Mouse (Mus musculus) liver, embryonic 11.5 days (tissue): ENCODE measurements at regions not wholly inside any gene's neighbourhood (a gene's known extent, or its start where the extent isn't known, plus 50 kb on each side); places are given as distances from the start of the nearest gene placed in this dataset.

Experiments
- ATAC-seq: fragments of 200-750 bp; cut with Nextera tagmentation; replicated peaks from 2 replicates; pipeline ENCODE4 v1.8.0; 2017; ENCODE audit warnings: moderate number of reproducible peaks, mild to moderate bottlenecking, moderate TSS enrichment, moderate library complexity; ENCODE audit not compliant: low FRiP score
- DNase-seq: peaks from one replicate; pipeline ENCODE4 v3.0.0-alpha.2; 2017; ENCODE audit warnings: low spot score
- H3K27ac ChIP-seq: fragments of 300-500 bp; sonication (generic); 2 replicates; pipeline ENCODE4 v1.5.1; 2014; ENCODE audit warnings: mild to moderate bottlenecking, low read depth, low read length, control low read depth
- H3K27me3 ChIP-seq: fragments of 300-500 bp; sonication (generic); replicated peaks from 2 replicates; pipeline ENCODE4 v1.6.1; 2014; ENCODE audit warnings: low read length, mixed read lengths; ENCODE audit not compliant: control insufficient read depth, insufficient read depth
- H3K36me3 ChIP-seq: fragments of 300-500 bp; sonication (generic); 2 replicates; pipeline ENCODE4 v1.6.1; 2014; ENCODE audit warnings: mild to moderate bottlenecking, low read length, moderate library complexity, mixed read lengths; ENCODE audit not compliant: control insufficient read depth, insufficient read depth
- H3K4me1 ChIP-seq: fragments of 300-500 bp; sonication (generic); replicated peaks from 2 replicates; pipeline ENCODE4 v1.6.1; 2014; ENCODE audit warnings: low read length, mixed read lengths; ENCODE audit not compliant: control insufficient read depth, insufficient read depth
- H3K4me2 ChIP-seq: fragments of 300-500 bp; sonication (generic); 2 replicates; pipeline ENCODE4 v1.6.1; 2014; ENCODE audit warnings: mild to moderate bottlenecking, control low read depth, moderate library complexity
- H3K4me3 ChIP-seq: fragments of 300-500 bp; sonication (generic); 2 replicates; pipeline ENCODE4 v1.5.1; 2014; ENCODE audit warnings: low read depth, low read length, control low read depth
- H3K9ac ChIP-seq: fragments of 300-500 bp; sonication (generic); 2 replicates; pipeline ENCODE4 v1.6.1; 2014; ENCODE audit warnings: low read depth, low read length, control low read depth
- H3K9me3 ChIP-seq: fragments of 300-500 bp; sonication (generic); 2 replicates; pipeline ENCODE4 v1.6.1; 2016; ENCODE audit warnings: low read length, inconsistent platforms, mixed read lengths; ENCODE audit not compliant: control insufficient read depth
- WGBS: fragments of 180-500 bp; shearing (Covaris S2); extraction: QIAGEN DNeasy Blood & Tissue Kit; methylation state at CpG from one replicate; pipeline ENCODE4 v1.1.7; 2014; 5-methylcytosine and 5-hydroxymethylcytosine counted together

DNA sequence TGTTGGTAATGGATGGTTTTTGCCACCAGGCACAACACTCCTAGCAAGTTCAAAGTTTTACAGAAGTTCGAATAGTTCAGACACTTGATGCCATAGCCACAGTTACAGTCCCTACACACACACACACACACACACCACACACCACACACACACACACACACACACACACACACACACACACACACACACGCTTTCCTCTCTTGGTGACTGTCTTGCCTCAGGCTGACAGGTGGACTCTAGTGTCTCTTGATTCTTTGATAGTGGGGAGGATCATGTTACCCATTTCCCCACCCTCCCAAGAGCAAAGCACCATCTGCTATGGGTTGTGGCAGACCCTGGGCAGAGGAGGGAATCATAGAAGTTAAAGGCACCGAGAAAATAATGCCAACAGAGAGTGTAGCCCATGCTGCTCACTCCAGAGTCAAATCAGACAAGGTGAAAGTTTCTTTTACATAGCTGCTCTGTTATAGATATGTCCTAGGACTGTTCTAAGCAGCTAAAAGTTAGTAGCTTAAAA lies 75.9 kb downstream of the Klhl25 start:
- DNase-seq (no peak), ATAC-seq (no peak)
- no peaks in the 10 kb centered on the region for H3K4me1 ChIP-seq
- H3K36me3 ChIP-seq, result no peaks in the 10 kb centered on the region
- 63% methylated on average over 3 of the region's 3 CpGs for WGBS
- H3K4me3 ChIP-seq, result no peak overlapping the region
- no peaks in the 10 kb centered on the region for H3K9me3 ChIP-seq
- no peak overlapping the region for H3K9ac ChIP-seq
- H3K4me2 ChIP-seq, result no peak overlapping the region
- H3K27ac ChIP-seq, result no peak overlapping the region
- no peaks in the 10 kb centered on the region for H3K27me3 ChIP-seq

DNA sequence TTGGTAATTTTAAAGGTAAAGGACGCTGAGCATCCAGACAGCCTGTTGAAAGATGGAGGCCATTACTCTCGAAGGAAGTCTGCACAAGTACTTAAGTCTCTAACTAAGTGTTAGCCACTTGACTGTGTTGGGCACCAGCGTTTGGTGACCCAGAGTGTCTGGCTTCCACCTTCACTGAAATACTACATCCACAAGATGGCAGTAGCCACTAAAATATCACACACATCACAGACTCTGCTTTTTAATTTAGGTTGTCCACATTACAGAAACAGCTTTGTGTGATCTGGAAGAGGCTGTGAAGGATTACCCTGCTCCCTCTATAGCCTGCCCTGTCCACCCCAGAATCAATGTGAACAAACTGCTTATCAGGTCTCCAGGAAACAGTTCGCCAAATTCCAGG lies 79.4 kb downstream of the Klhl25 start:
- no peaks in the 10 kb centered on the region for H3K36me3 ChIP-seq
- H3K4me1 ChIP-seq, result no peaks in the 10 kb centered on the region
- no peak overlapping the region for H3K4me2 ChIP-seq
- H3K27ac ChIP-seq, result no peak overlapping the region
- H3K9me3 ChIP-seq, result no peaks in the 10 kb centered on the region
- H3K27me3 ChIP-seq, result no peaks in the 10 kb centered on the region
- WGBS, result 35% methylated on average over 4 of the region's 4 CpGs
- H3K4me3 ChIP-seq, result no peak overlapping the region
- DNase-seq (no peak), ATAC-seq (0 out of 2 replicates have a peak, but pooled peaks have one; percentile 23)
- no peak overlapping the region for H3K9ac ChIP-seq

DNA sequence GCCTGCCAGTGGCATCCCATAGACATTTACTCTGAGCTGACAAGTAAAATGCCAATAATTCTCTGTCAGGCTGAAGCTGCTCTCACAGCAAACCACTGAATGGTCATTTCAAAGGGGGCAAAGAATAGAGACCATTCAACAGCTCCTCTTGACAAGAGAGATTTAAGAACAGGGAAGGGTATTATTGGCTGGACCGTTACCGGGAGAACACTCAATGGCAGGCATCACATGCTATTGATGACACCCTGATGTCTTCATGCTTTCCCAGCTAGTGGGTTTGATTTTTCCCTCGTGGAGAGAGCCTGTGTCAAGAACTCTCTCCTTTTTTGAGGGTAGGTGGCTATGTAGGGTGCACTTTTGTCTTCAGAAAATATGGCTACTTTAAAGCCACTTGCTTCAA lies 95.7 kb downstream of the Klhl25 start:
- no peak for DNase-seq

DNA sequence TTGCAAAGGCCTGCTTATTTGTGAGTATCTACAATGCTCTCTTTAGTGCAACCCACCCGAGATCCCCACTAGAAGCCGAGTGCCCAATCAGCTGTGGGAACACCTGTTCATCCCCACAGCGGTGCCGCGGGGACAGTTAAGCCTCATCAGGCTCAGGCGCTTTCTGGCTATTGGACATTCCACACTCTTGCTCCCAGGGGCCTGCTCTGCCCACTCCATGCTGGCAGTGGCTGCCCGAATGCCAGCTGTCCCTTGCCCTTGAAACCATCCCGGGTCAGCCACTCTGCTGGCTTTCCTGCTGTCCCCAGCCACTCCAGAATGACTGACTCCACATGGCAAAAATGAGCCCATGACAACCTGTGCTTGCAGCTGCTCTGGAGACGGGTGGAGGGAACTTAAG lies 107.6 kb downstream of the Klhl25 start:
- H3K9ac ChIP-seq, result no peak overlapping the region
- DNase-seq (no peak), ATAC-seq (no peak)
- H3K27ac ChIP-seq, result no peak overlapping the region
- no peak overlapping the region for H3K4me2 ChIP-seq
- H3K4me1 ChIP-seq, result no peaks in the 10 kb centered on the region
- H3K4me3 ChIP-seq, result no peak overlapping the region
- H3K36me3 ChIP-seq, result no peaks in the 10 kb centered on the region
- H3K9me3 ChIP-seq, result no peaks in the 10 kb centered on the region
- no peaks in the 10 kb centered on the region for H3K27me3 ChIP-seq
- WGBS, result 77% methylated on average over 9 of the region's 9 CpGs

More for the DNA sequence above, 95.7 kb downstream of the Klhl25 start:
- no peaks in the 10 kb centered on the region for H3K9me3 ChIP-seq
- H3K4me3 ChIP-seq, result no peak overlapping the region
- no peaks in the 10 kb centered on the region for H3K36me3 ChIP-seq
- WGBS, result 68% methylated on average over 3 of the region's 3 CpGs
- ATAC-seq, result no peak
- H3K27me3 ChIP-seq, result no peaks in the 10 kb centered on the region
- H3K4me1 ChIP-seq, result no peaks in the 10 kb centered on the region
- H3K27ac ChIP-seq, result no peak overlapping the region
- no peak overlapping the region for H3K9ac ChIP-seq
- H3K4me2 ChIP-seq, result no peak overlapping the region

DNA sequence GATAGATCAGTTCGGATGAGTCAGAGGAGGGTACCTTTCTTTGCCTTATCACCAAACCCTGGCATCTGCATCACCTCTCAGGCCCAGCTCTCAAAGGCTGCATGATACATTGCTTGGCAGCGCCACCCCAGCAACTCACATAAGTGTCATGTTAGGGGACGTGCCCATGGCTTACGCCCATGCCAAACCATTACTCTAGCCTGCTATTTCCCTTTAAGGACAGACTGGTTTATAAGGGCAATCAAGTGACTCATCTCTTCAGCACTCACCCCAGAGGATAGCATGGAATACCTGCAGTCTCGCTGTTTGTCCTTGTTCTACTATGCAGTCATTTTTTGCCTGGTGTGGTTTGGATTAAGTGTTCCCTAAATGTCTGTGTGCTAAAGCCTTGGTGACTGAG lies 109.3 kb downstream of the Klhl25 start:
- Histone ChIP-seq H3K4me2 (no peak overlapping the region), H3K27ac (no peak overlapping the region), H3K4me3 (no peak overlapping the region), H3K27me3 (no peaks in the 10 kb centered on the region), H3K36me3 (no peaks in the 10 kb centered on the region), H3K9ac (no peak overlapping the region), H3K4me1 (no peaks in the 10 kb centered on the region), H3K9me3 (no peaks in the 10 kb centered on the region)
- DNase-seq, result no peak
- no peak for ATAC-seq
- 82% methylated on average over 5 of the region's 5 CpGs for WGBS

DNA sequence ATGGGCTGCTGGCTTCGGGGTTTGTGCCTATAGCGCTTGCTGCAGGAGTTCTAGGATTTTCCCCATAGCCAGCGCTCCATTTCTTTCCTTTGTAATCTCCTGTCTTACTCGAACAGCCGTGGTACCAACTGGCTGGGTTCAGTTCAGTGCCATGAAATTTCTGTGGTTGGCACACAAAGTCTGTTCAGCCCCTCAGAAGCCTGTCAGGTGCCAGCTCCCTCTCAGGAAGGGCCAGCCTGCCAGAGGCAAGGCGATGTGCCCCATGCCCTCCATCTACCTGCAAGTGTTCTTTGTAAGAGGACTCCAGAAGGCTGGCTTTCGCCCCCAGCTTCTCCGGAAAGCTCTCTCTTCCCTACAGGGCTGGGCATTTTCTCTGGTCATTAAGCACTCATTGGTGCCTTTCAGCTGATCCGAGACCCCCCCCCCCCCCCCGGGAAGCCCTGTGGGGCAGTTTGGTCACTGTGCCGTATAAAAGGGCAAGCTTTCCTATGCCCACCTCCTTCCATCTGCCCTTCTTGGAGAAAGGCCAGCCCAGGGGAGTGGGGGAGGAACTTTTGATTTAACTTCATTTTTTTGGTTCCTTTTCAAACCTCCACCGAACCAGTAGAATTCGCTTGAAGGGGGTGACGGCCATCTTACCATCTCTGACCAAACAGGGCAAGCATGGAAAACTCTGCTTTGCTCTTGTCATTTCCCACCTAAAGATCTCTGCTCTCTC lies 112.0 kb downstream of the Klhl25 start:
- no peak overlapping the region for H3K9ac ChIP-seq
- no peaks in the 10 kb centered on the region; the same call in 1 of the 2 replicates for H3K9me3 ChIP-seq
- H3K27me3 ChIP-seq, result no peaks in the 10 kb centered on the region
- H3K27ac ChIP-seq, result no peak overlapping the region
- H3K4me2 ChIP-seq, result no peak overlapping the region
- ATAC-seq (no peak), DNase-seq (no peak)
- no peak overlapping the region for H3K4me3 ChIP-seq
- no peaks in the 10 kb centered on the region for H3K36me3 ChIP-seq
- no peaks in the 10 kb centered on the region for H3K4me1 ChIP-seq
- 90% methylated on average over 14 of the region's 14 CpGs for WGBS

DNA sequence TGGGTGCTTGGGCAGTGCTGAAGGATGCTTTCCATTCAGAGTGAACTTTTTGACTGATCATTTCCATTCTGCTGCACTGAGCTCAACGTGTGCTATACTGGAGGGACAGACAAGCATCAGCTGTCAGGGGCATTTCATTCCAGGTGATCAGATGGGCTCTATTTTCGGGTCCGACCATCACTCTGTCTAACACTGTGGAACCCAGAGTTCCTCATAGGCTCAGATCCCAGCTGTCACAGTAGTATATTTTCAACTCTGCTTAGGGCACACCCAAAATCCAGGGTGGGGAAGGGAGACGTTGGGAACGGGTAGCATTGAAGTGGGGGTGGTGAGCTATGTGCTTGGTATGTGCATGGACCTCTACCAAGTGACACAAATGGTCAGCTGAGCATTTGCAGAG lies 120.1 kb downstream of the Klhl25 start:
- no peaks in the 10 kb centered on the region for H3K27me3 ChIP-seq
- WGBS, result 82% methylated on average over 5 of the region's 5 CpGs
- H3K36me3 ChIP-seq, result no peaks in the 10 kb centered on the region
- no peak overlapping the region for H3K27ac ChIP-seq
- no peaks in the 10 kb centered on the region for H3K4me1 ChIP-seq
- ATAC-seq (no peak), DNase-seq (no peak)
- no peak overlapping the region for H3K9ac ChIP-seq
- no peak overlapping the region for H3K4me3 ChIP-seq
- H3K4me2 ChIP-seq, result no peak overlapping the region
- H3K9me3 ChIP-seq, result no peaks in the 10 kb centered on the region; the same call in 1 of the 2 replicates

DNA sequence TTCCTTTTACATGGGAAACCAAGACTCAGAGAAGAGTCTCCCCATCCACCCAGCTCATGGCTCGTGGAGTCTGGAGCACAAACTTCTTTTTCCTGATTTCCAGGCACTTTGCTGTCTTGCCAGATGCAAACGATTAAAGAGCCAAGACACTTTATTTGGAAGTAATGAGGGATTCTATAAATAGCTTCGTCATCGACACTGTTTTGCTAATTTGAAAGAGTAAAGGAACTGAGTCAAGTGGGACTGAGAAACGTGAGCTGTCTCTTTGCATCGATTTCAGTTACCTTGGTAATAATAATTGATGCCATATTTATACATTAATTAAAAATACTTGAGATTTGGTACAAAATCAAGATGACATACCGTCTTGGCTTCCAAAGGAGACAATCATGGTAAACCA lies 122.8 kb downstream of the Klhl25 start:
- Histone ChIP-seq H3K27ac (no peak overlapping the region), H3K9ac (no peak overlapping the region), H3K36me3 (no peaks in the 10 kb centered on the region), H3K27me3 (no peaks in the 10 kb centered on the region), H3K4me2 (no peak overlapping the region), H3K4me1 (no peaks in the 10 kb centered on the region), H3K4me3 (no peak overlapping the region), H3K9me3 (no peaks in the 10 kb centered on the region)
- DNase-seq (no peak), ATAC-seq (no peak)
- WGBS, result 75% methylated on average over 7 of the region's 7 CpGs

DNA sequence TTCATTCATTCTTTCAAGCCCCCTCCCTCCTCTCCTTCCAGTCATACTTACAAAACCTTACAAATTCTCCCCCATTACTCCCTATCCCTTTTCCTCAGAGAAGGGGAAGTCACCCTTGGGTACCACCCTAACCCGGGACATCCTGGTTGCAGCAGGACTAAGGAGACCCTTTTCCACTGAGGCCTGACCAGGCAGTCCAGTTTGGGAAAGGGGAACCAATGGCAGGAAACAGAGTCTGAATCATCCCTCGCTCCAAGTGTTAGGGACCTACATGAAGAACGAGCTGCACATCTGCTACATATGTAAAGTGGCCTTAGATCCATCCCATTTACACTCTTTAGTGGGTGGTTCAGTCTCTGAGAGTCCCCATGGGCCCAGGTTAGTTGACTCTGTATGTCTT lies 123.6 kb downstream of the Klhl25 start:
- no peak for ATAC-seq
- 79% methylated on average over 3 of the region's 3 CpGs for WGBS
- Histone ChIP-seq H3K27ac (no peak overlapping the region), H3K36me3 (no peaks in the 10 kb centered on the region), H3K4me1 (no peaks in the 10 kb centered on the region), H3K9ac (no peak overlapping the region), H3K4me2 (no peak overlapping the region), H3K27me3 (no peaks in the 10 kb centered on the region), H3K9me3 (no peaks in the 10 kb centered on the region), H3K4me3 (no peak overlapping the region)
- no peak for DNase-seq
